Mouse (Mus musculus) E14TG2a.4 (cell line): ENCODE data around the gene Baz1a.

Source experiments
- CTCF ChIP-seq: conservative IDR thresholded peaks from 2 replicates; pipeline ENCODE4 v1.5.1; 2014; ENCODE audit warnings: low read length
- NANOG ChIP-seq: IDR thresholded peaks from 2 replicates; pipeline ENCODE4 v1.6.1; 2014; ENCODE audit warnings: borderline replicate concordance, low read length, mixed read lengths
- POU5F1 ChIP-seq: IDR thresholded peaks from 2 replicates; pipeline ENCODE4 v1.6.1; 2014; ENCODE audit warnings: low read length, borderline replicate concordance

GRCm38 (mm10) chr12:54994418-54994817 lies 19.7 kb downstream of the Baz1a start:
- TF ChIP-seq CTCF = no peak
- TF ChIP-seq POU5F1 = no peak
- no peak for TF ChIP-seq NANOG
